Mouse (Mus musculus) adipocyte (in vitro differentiated cells): Measurements from ENCODE around the gene Supt20.
"Not testable (repeated sequence)": the region's sequence is repeated elsewhere in the genome, so short reads cannot be mapped to it uniquely, and the experiment has no call there.

Source experiments
- DNase-seq: peaks from one replicate; pipeline ENCODE4 v3.0.0-alpha.2; 2016; ENCODE audit warnings: low spot score

Gene Supt20

GRCm38 (mm10) chr3:54704106-54704505, 11.5 kb downstream of the Supt20 start:
- DNase-seq: not testable (repeated sequence)

GRCm38 (mm10) chr3:54708972-54709371, 16.4 kb downstream of the Supt20 start:
- DNase-seq: no peak

DNA sequence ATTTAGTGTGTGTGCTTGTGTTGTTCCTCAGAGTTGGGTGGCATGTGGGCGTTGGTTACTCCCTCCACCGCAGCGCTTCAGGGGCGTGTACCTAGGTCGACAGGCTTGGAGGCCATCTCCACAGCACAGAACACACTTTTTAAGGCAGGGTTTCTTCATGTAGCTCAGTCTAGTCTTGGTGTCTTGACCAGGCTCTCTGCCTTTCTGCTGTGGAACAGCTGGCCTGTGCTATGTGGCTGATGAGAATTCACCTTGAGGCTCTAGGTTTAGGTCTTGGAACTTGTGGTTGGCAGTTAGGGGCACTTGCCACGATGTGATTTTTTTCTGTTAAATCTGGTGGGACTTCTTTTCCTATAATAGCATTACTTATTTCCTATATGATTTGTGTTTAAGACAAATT, 21.6 kb downstream of the Supt20 start, which contains the start of gene Gm21958:
Gm21958 (minus strand) TSS at position 101 of the 400 bp plus-strand sequence.
- DNase-seq: no peak

GRCm38 (mm10) chr3:54715461-54715860, 22.9 kb downstream of the Supt20 start:
- peak; percentile 64 for DNase-seq

GRCm38 (mm10) chr3:54717348-54717747, 24.7 kb downstream of the Supt20 start:
- no peak for DNase-seq

DNA sequence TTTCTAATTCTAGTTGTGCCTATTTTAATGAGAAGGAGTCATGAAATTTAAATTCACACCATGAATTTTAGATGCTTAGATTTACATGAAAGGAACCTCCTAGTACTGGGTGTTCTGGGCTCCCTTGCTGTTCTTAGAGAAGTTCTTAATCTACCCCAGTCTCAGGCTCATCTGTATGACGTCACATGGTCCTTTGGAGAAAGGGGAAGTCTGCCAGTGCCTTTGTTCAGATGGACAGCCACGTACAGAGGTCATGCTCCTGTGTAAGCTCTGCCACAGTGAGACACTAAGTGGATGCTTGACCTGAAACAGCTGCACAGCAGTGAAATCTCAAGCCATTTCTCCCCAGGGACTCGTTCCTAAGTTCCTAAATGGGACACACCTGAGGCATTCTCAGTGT, 26.3 kb downstream of the Supt20 start:
- DNase-seq: no peak

DNA sequence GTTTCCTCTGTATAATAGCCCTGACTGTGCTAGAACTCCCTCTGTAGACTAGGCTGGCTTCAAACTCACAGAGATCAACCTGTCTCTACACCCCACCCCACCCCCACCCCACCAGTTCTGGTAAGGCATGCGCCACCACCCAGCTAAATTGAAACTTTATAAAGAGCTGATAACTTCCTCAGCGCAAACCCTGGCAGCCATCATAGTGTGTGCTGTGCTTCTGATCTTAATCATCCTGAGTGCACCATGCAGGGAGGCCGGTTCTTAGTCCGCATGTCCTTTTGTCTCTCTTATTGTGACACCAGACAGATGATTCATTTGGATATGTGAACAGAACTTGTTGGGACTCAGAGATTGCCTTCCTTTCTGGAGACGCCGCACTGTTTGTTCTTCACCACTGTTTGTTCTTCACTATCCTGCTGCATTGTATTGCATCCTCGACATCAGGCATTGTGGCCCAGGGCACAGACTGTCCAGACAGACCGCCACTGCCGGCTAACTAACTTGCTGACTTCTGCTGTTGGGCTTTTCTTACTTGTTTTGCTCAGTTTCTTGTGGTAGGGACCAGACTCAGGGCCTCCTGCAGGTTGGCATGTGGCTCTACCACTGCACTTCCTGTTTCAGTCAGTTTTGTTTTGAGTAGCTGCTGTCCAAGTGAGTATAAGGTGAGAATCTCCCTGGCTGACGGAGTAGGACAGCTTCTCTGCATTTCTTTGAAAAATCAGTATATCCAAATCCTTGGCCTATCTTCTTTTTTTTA, 31.3 kb downstream of the Supt20 start:
- peak; percentile 71 for DNase-seq

DNA sequence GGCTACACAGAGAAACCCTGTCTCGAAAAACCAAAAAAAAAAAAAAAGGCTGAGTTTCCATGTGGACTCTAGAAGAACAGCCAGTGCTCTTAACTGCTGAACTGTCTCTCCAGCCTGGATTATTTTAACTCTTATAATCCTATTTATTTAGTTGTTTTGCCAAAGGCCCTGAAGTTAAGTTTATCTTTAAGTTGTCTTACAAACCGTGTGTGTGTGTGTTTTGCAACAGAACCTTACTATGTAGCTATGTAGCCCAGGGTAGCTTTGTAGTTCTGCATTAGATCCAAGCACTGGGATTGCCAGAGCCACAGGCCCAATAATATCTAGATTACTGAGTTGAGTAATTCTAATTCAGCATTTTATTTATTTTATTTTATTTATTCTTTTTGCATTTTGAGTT, 32.7 kb downstream of the Supt20 start:
- DNase-seq: no peak

DNA sequence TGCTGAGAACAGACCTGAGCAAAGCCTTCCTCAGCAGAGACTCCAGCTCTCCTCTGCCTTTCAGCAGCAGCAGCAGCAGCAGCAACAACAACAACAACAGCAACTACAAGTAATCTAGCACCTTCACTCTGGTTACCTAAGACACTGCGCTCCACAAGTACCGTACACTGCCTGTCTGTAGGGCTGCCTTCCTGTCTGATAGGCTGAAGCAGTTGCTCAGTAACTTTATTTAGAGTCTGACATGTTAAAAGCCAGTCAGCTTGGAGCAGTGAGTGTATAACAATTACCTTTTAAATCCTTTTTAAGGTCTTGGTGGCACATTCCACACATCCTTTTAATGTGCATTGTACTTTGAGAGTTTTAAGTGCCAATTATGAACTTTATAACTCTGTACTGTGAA, 35.0 kb downstream of the Supt20 start:
- no peak for DNase-seq

DNA sequence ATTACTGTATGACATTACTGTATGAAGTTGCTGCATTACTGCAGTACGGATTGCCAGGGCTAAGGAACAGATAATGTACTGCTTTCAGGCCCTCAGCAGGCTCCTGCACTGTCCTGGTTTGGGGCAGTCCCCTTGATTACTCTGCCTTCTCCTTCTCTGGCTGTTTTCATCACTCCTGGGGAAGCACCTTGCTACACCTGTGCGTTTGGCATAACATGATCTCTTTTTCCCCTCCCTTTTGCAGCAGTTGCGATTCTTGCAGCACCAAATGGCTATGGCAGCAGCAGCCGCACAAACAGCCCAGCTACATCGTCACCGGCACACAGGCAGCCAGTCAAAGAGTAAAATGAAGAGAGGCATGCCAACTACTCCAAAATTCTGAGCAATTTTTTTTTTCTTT, 35.5 kb downstream of the Supt20 start:
- no peak for DNase-seq

DNA sequence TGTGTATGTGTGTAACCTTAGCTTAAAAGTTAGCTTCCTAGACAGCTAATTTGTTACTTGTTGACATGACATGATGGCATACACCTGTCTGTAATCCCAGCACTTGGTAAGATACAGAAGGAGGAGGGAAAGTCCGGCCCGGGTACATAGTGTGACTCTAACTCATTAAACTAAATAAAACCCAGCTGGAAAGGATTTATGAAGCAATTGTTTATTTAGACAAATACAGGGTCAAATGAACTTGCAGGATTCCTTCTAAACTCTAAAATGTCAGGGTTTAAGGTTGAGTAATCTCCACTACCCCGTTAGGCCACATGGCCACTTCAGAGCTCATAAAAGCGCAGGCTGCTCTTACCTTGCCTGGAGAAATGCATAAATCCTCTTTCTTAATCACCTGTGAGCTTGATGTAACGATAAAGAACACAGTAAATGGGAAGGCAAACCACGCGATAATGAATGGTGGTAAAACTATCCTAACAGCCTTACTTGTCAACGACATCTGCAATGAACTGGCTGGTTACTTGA, 39.1 kb downstream of the Supt20 start:
- no peak for DNase-seq

DNA sequence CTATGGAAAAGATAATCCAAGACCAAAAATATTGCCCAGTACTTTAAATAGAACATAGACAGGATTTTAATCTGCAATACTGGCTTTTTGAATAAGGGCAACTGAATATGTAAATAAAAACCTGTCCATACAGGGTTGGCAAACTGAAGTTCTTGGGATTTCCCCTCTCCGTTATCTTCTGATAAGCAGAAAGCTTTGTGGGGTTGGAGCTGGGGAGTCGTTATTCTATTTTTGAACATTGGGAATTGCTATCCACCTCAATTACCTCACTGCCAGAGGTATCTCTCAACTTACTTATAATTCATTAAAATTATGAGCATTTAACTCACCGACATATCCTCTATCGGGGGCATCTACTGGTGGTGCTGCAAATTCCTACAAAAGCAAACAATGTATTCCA, 39.8 kb downstream of the Supt20 start:
- no peak for DNase-seq

DNA sequence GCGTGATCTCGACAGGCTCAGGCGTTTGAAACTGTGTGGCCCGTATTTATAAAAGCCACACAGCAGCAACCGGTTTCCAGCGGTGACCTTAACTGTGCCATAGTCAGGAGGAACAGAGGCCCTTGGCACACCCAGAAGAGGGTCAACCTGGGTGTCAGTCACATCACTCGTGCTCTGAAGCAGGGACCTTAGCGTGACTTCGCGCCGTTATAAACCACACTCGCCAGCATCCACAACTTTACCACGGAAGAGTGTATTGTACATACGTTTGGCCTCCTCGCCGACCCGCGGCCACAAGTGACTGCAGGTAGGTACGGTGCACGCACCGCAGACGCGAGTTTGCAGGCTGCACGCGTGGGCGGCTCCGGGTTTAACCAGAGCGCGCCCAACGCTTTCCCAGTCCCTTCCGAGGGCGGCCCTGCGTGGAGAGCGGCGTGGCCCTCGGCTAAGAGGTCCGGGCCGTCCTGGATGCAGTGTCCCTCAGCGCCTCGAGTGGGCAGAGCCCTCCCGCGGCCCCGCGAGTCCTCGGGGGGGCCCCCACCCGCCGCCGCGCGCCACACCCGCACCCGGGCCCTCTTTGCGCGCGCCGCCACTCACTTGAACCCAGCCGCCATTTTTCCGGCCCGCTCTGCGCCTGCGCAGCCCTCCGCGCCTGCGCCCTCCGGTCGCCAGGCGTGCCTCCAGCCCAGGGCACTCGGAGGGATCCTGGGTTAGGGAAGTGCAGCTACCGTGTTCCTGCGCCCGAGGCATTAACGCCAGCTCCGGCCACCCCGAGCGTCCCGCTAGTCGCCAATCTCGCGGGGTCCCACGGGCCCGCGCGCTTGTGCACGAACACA, 42.0 kb downstream of the Supt20 start:
- DNase-seq: peak; percentile 85

DNA sequence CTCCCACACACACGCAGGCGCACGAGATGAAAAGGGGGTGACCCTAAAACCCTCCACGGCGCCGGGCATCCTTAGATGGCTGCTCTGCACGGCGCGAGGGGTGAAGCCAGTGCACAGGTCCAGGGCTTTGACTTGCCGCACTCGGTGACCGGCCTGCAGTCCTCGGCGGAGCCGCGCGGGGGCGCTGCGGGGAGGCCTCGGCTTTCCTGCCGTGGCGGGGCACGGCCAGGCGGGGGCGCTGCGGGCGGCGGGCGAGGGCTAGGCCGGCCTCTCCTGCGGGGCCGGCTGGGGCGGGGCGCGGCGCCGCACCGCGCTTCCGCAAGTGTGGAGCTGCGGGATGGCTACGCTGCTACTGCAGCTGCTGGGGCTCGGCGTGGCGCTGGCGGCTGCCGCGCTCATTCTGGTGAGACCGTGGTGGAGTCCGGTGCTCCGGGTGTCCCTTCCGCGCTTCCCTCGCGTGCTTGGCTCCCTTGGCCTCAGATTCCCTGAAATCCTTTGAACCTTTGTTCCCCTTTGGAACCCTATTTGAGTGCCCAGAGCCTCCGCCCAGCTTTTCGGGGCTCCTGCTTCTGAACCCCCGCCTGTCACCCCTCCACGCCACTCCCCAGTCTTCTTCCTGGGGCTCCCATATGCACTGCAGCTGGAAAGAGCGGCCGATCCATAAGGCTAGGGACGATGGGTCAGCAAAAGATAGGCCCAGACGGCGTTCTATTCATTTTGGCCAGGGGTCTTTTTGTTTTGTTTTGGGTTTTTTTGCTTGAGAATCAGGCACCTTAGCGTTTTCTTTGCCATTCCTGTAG, 42.8 kb downstream of the Supt20 start, which contains the start of the genes Exosc8 and Alg5:
Exosc8 (minus strand) TSS at position 147 of the 800 bp plus-strand sequence.
Alg5 (plus strand) TSS at position 293 of the 800 bp plus-strand sequence.
- DNase-seq: peak; percentile 85

GRCm38 (mm10) chr3:54736101-54736927, 43.7 kb downstream of the Supt20 start:
- peak; percentile 75 for DNase-seq

DNA sequence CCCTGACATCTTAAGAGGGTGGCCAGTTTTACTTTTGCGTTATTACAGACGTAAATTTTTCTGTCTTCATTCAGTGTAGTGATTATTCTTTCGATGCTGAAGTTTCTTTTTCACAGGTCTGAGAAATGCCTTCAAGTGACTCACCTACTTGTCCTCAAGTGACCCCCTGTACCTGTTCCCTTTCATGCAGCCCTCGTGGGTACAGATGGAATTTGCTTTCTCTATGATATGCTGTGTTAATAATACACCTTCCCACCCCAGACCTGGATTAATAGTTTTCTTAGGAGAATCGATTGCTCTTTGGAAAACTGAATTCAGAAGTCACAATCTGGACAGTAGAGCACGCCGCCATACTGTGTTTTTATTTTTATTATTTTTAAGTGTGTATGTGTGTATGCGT, 44.7 kb downstream of the Supt20 start:
- no peak for DNase-seq

DNA sequence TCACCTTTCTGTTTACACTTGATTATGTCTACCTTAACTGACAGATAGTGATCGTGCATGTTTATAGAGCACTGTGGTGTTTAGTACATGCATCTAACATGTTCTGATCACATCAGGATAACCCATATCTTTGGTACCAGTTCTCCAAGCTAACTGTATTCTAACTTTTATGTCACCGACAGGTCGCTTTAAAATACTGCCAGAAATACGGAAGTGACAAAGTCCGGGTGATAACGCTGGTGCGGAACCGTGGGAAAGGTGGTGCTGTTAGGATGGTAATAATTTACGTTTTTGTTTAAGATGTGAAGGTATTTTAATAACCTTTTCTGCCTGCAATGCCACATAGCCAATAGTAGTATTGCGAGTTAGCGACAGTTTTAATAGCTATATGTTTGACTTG, 49.4 kb downstream of the Supt20 start:
- no peak for DNase-seq

- DNase-seq: peak; percentile 56
These were observed 53.2 kb downstream of the Supt20 start for GRCm38 (mm10) chr3:54745799-54746198.

GRCm38 (mm10) chr3:54753411-54753810, 60.8 kb downstream of the Supt20 start:
- no peak for DNase-seq

DNA sequence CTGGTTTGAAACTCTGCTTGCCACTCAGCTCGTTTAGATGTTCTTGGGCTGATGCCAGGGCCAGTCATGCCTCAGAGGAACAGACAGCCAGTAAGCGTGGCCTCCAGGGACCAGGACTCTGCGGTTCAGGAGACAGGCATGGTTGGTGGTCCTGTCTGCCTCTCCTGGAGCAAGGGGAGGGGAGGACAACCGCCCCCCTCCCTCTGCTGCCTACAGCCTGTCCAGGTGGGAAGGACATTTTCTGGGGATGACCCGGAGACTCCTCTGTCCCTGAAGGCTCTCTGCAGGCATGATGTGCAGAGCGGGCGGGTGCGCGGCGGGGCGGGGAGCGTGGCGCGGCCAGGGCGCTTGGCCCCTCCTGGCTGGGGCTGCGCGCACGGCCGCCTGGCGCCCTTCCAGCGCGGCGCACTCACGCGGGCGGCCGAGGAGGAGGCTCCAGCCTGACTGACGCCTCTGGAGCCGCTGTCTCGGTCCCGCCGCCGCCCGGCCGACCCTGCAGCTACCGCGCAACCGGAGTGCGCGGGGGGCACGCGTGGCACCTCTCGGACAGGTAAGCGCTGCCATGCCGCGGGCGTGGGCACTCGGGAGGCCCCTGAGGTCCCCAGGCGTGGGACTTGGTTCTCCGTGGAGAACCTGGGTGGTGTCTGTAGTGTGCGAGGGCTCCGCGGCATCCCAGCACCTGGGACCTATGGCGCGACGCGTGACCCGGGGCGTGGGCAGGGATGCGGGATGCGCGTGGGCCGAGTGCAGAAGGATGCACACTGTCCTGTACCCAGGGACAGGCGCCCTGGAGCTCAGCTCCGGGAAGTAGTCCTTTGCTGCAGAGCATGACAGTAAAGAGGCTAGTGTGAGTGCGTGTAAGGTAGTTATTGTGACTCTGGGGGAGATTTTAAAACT, 62.8 kb downstream of the Supt20 start, which contains the start of gene Smad9:
Smad9 (plus strand) TSS at position 438 of the 897 bp plus-strand sequence.
- DNase-seq: peak; percentile 50
